Mouse (Mus musculus): ENCODE data around the gene Rab30.

- no peak for TF ChIP-seq CTCF (IDR thresholded peaks at IDR 0.05; ENCODE audit: extremely low read depth, insufficient read depth, low read length)
- TF ChIP-seq POLR2A (IDR thresholded peaks at IDR 0.05; ENCODE audit: extremely low read depth, insufficient read depth, low read length) = no peak
These were observed 34.7 kb upstream of the Rab30 start for GRCm38 (mm10) chr7:92706711-92707110.
